Mouse (Mus musculus) lung, postnatal 0 days (tissue): ENCODE measurements around the gene C1ql3. TPM values are rescaled to one million over a fixed set of nuclear protein-coding genes. Genes with fewer than 3 reads are reported as not detected.

Source experiments
- ATAC-seq: fragments of 200-750 bp; cut with Nextera tagmentation; 2 replicates; pipeline ENCODE4 v1.8.0; 2017; ENCODE audit warnings: moderate library complexity
- DNase-seq: peaks from one replicate; pipeline ENCODE4 v3.0.0-alpha.2; 2016; ENCODE audit warnings: low spot score
- H3K27ac ChIP-seq: fragments of 300-500 bp; sonication (generic); 2 replicates; pipeline ENCODE4 v1.5.1; 2014; ENCODE audit warnings: antibody characterized with exemption, mild to moderate bottlenecking, low read length, mixed read lengths
- H3K27me3 ChIP-seq: fragments of 300-500 bp; sonication (generic); replicated peaks from 2 replicates; pipeline ENCODE4 v1.6.1; 2014; ENCODE audit warnings: low read length, mixed read lengths; ENCODE audit not compliant: insufficient read depth
- H3K36me3 ChIP-seq: fragments of 300-500 bp; sonication (generic); 2 replicates; pipeline ENCODE4 v1.6.1; 2014; ENCODE audit warnings: low read length, mixed read lengths; ENCODE audit not compliant: insufficient read depth
- H3K4me1 ChIP-seq: fragments of 300-500 bp; sonication (generic); 2 replicates; pipeline ENCODE4 v1.6.1; 2014; ENCODE audit warnings: antibody characterized with exemption, low read depth, low read length, mixed read lengths; ENCODE audit not compliant: insufficient read depth
- H3K4me2 ChIP-seq: fragments of 300-500 bp; sonication (generic); replicated peaks from 2 replicates; pipeline ENCODE4 v1.6.1; 2014; ENCODE audit warnings: low read depth, mild to moderate bottlenecking, low read length, moderate library complexity, mixed read lengths
- H3K4me3 ChIP-seq: fragments of 300-500 bp; sonication (generic); 2 replicates; pipeline ENCODE4 v1.5.1; 2014; ENCODE audit warnings: low read depth, low read length
- H3K9ac ChIP-seq: fragments of 300-500 bp; sonication (generic); replicated peaks from 2 replicates; pipeline ENCODE4 v1.6.1; 2014; ENCODE audit warnings: low read depth, mild to moderate bottlenecking
- H3K9me3 ChIP-seq: fragments of 300-500 bp; sonication (generic); 2 replicates; pipeline ENCODE4 v1.6.1; 2016; ENCODE audit warnings: low read length, mixed read lengths
- CTCF ChIP-seq: IDR thresholded peaks from 2 replicates; pipeline ENCODE4 v1.5.1; 2016; ENCODE audit warnings: antibody characterized with exemption, mild to moderate bottlenecking
- EP300 ChIP-seq: IDR thresholded peaks from 2 replicates; pipeline ENCODE4 v1.6.1; 2016; ENCODE audit warnings: antibody characterized with exemption, mild to moderate bottlenecking, control low read depth
- WGBS: fragments of 180-500 bp; shearing (Covaris S2); extraction: QIAGEN DNeasy Blood & Tissue Kit; methylation state at CpG from one replicate; pipeline ENCODE4 v1.1.7; 2014; 5-methylcytosine and 5-hydroxymethylcytosine counted together
- polyA plus RNA-seq: library from polyadenylated mRNA; unstranded; fragments of >200 nt; fragmentation: Nextera tagmentation; extraction: Ambion mirVana; gene quantifications from 2 replicates; pipeline ENCODE4 v1.2.1, GENCODE M21; 2015

C1ql3 gene
- polyA plus RNA-seq, 1 experiment from 2014 or later = 0.12 TPM

GRCm38 (mm10) chr2:13018861-13019260, 7.3 kb upstream of the C1ql3 start:
- no peak overlapping the region for H3K4me2 ChIP-seq
- DNase-seq = no peak
- ATAC-seq = no peak
- H3K4me1 ChIP-seq = no peaks in the 10 kb centered on the region
- no peak overlapping the region for H3K27ac ChIP-seq
- no peak overlapping the region for H3K4me3 ChIP-seq
- H3K9me3 ChIP-seq = no peaks in the 10 kb centered on the region
- TF ChIP-seq EP300 = no peak
- no peaks in the 10 kb centered on the region for H3K36me3 ChIP-seq
- no peak overlapping the region for H3K9ac ChIP-seq
- H3K27me3 ChIP-seq = no peaks in the 10 kb centered on the region
- WGBS = 59% methylated on average over 1 of the region's 1 CpGs

- no peak for ATAC-seq
- Histone ChIP-seq H3K4me1 (no peaks in the 10 kb centered on the region), H3K4me2 (no peak overlapping the region), H3K36me3 (no peaks in the 10 kb centered on the region), H3K9ac (no peak overlapping the region), H3K27ac (no peak overlapping the region), H3K27me3 (no peaks in the 10 kb centered on the region), H3K4me3 (no peak overlapping the region), H3K9me3 (no peaks in the 10 kb centered on the region)
- TF ChIP-seq CTCF (no peak), EP300 (no peak)
- WGBS = 46% methylated on average over 5 of the region's 5 CpGs
- no peak for DNase-seq
These were observed 6.8 kb upstream of the C1ql3 start for GRCm38 (mm10) chr2:13018382-13018781.

GRCm38 (mm10) chr2:13011973-13012372, 367 bp upstream of the C1ql3 start:
- peaks cover 27% of the 10 kb centered on the region for H3K27me3 ChIP-seq
- no peak for TF ChIP-seq CTCF
- no peak for TF ChIP-seq EP300
- ATAC-seq (no peak), DNase-seq (no peak)
- peaks cover 12% of the 10 kb centered on the region; the same call in 1 of the 2 replicates for H3K4me1 ChIP-seq
- H3K36me3 ChIP-seq = no peaks in the 10 kb centered on the region
- H3K9ac ChIP-seq = no peak overlapping the region
- 0 out of 2 replicates have a peak overlapping the region, but pooled peaks have one; percentile 90 for H3K4me2 ChIP-seq
- H3K4me3 ChIP-seq = 0 out of 2 replicates have a peak overlapping the region, but pooled peaks have one; percentile 51
- 37% methylated on average over 3 of the region's 3 CpGs for WGBS
- no peaks in the 10 kb centered on the region for H3K9me3 ChIP-seq
- no peak overlapping the region for H3K27ac ChIP-seq

GRCm38 (mm10) chr2:13010460-13011341, 905 bp downstream of the C1ql3 start:
- DNase-seq = peak; percentile 20
- Histone ChIP-seq H3K4me1 (peaks cover 12% of the 10 kb centered on the region; the same call in 1 of the 2 replicates), H3K9me3 (no peaks in the 10 kb centered on the region), H3K27ac (no peak overlapping the region), H3K36me3 (no peaks in the 10 kb centered on the region), H3K4me3 (peak overlapping the region; percentile 51), H3K27me3 (peaks cover 27% of the 10 kb centered on the region), H3K4me2 (peak overlapping the region; percentile 90), H3K9ac (no peak overlapping the region)
- ATAC-seq = no peak
- 4% methylated on average over 63 of the region's 75 CpGs for WGBS
- peak; percentile 49 for TF ChIP-seq CTCF
- TF ChIP-seq EP300 = no peak

GRCm38 (mm10) chr2:13010030-13010459, 1.6 kb downstream of the C1ql3 start:
- peaks cover 12% of the 10 kb centered on the region; the same call in 1 of the 2 replicates for H3K4me1 ChIP-seq
- no peak for ATAC-seq
- no peak for DNase-seq

GRCm38 (mm10) chr2:13009261-13009972, 2.2 kb downstream of the C1ql3 start:
- no peak for ATAC-seq
- peak overlapping the region; percentile 51 for H3K4me3 ChIP-seq
- H3K9me3 ChIP-seq = no peaks in the 10 kb centered on the region
- H3K4me1 ChIP-seq = peaks cover 12% of the 10 kb centered on the region; the same call in 1 of the 2 replicates
- H3K4me2 ChIP-seq = peak overlapping the region; percentile 90
- DNase-seq = no peak
- WGBS = 17% methylated on average over 18 of the region's 18 CpGs
- peaks cover 27% of the 10 kb centered on the region for H3K27me3 ChIP-seq
- TF ChIP-seq CTCF (no peak), EP300 (no peak)
- H3K36me3 ChIP-seq = no peaks in the 10 kb centered on the region
- no peak overlapping the region for H3K9ac ChIP-seq
- no peak overlapping the region for H3K27ac ChIP-seq

More at GRCm38 (mm10) chr2:13010030-13010459, 1.6 kb downstream of the C1ql3 start:
- TF ChIP-seq CTCF = no peak
- no peak for TF ChIP-seq EP300
- no peaks in the 10 kb centered on the region for H3K9me3 ChIP-seq
- H3K27ac ChIP-seq = no peak overlapping the region
- peaks cover 27% of the 10 kb centered on the region for H3K27me3 ChIP-seq
- peak overlapping the region; percentile 90 for H3K4me2 ChIP-seq
- no peak overlapping the region for H3K9ac ChIP-seq
- WGBS = 1% methylated on average over 31 of the region's 31 CpGs
- H3K4me3 ChIP-seq = peak overlapping the region; percentile 51
- no peaks in the 10 kb centered on the region for H3K36me3 ChIP-seq
